Mouse (Mus musculus) left cerebral cortex, adult 8-10 months (tissue): ENCODE results near the gene Prickle1. TPM values are rescaled to one million over a fixed set of nuclear protein-coding genes. Genes with fewer than 3 reads are reported as not detected.

Experiments
- DNase-seq, 2 experiments: peaks; one replicate each; pipeline ENCODE4 v3.0.0; 2022; ENCODE audit warnings: low spot score in 2 of 2
- total RNA-seq, 4 experiments: library from RNA; stranded (reverse); gene quantifications; 2 replicates each; pipeline ENCODE4 v1.2.4; 2022

The Prickle1 gene
- total RNA-seq, 4 experiments from 2014 or later: 70.5 to 85.4 (median 81.7) TPM

- no peak for DNase-seq
Observed at GRCm38 (mm10) chr15:93554203-93554851, 41.4 kb downstream of the Prickle1 start.

GRCm38 (mm10) chr15:93552169-93552568 lies 43.5 kb downstream of the Prickle1 start:
- DNase-seq: no peak

GRCm38 (mm10) chr15:93548297-93548696 lies 47.4 kb downstream of the Prickle1 start:
- DNase-seq: no peak

GRCm38 (mm10) chr15:93539415-93539814 lies 56.3 kb downstream of the Prickle1 start:
- no peak for DNase-seq

GRCm38 (mm10) chr15:93538551-93539205 lies 57.0 kb downstream of the Prickle1 start:
- no peak for DNase-seq

GRCm38 (mm10) chr15:93537745-93538144 lies 57.9 kb downstream of the Prickle1 start:
- no peak for DNase-seq

GRCm38 (mm10) chr15:93536191-93536590 lies 59.5 kb downstream of the Prickle1 start:
- DNase-seq: no peak

GRCm38 (mm10) chr15:93530703-93531032 lies 65.0 kb downstream of the Prickle1 start:
- no peak for DNase-seq

GRCm38 (mm10) chr15:93529831-93530702 lies 65.6 kb downstream of the Prickle1 start:
- no peak for DNase-seq

GRCm38 (mm10) chr15:93525305-93525917 lies 70.3 kb downstream of the Prickle1 start:
- DNase-seq: no peak

GRCm38 (mm10) chr15:93521787-93522180 lies 73.9 kb downstream of the Prickle1 start:
- DNase-seq: no peak

- no peak for DNase-seq
Observed at GRCm38 (mm10) chr15:93521088-93521786, 74.5 kb downstream of the Prickle1 start.

GRCm38 (mm10) chr15:93519836-93520826 lies 75.6 kb downstream of the Prickle1 start:
- no peak for DNase-seq

- DNase-seq: peak; percentile 69 to 70
Observed at GRCm38 (mm10) chr15:93518941-93519835, 76.5 kb downstream of the Prickle1 start.

GRCm38 (mm10) chr15:93518143-93518902 lies 77.4 kb downstream of the Prickle1 start:
- DNase-seq: no peak

GRCm38 (mm10) chr15:93517022-93517565 lies 78.6 kb downstream of the Prickle1 start:
- DNase-seq: no peak

GRCm38 (mm10) chr15:93515316-93515715 lies 80.4 kb downstream of the Prickle1 start:
- DNase-seq: no peak

GRCm38 (mm10) chr15:93513939-93514341 lies 81.8 kb downstream of the Prickle1 start:
- no peak for DNase-seq
